Mouse (Mus musculus) midbrain, embryonic 16.5 days (tissue): ENCODE results near the gene Rcl1. TPM values are rescaled to one million over a fixed set of nuclear protein-coding genes. Genes with fewer than 3 reads are reported as not detected.
A peak's percentile ranks its signal among the peaks of the same experiment; 100 is the strongest.

Source experiments
- ATAC-seq: fragments of 200-750 bp; cut with Nextera tagmentation; 2 replicates; pipeline ENCODE4 v1.8.0; 2017; ENCODE audit warnings: moderate TSS enrichment
- H3K27ac ChIP-seq: fragments of 300-500 bp; sonication (generic); 2 replicates; pipeline ENCODE4 v1.5.1; 2014; ENCODE audit warnings: mild to moderate bottlenecking, low read length, mixed read lengths
- H3K27me3 ChIP-seq: fragments of 300-500 bp; sonication (generic); 2 replicates; pipeline ENCODE4 v1.6.1; 2014; ENCODE audit warnings: low read depth, low read length, mixed read lengths; ENCODE audit not compliant: control insufficient read depth, insufficient read depth
- H3K36me3 ChIP-seq: fragments of 300-500 bp; sonication (generic); 2 replicates; pipeline ENCODE4 v1.6.1; 2014; ENCODE audit warnings: mild to moderate bottlenecking, low read length, moderate library complexity, mixed read lengths; ENCODE audit not compliant: control insufficient read depth, insufficient read depth
- H3K4me1 ChIP-seq: fragments of 300-500 bp; sonication (generic); 2 replicates; pipeline ENCODE4 v1.6.1; 2014; ENCODE audit warnings: mild to moderate bottlenecking, low read length, mixed read lengths; ENCODE audit not compliant: control insufficient read depth, insufficient read depth
- H3K4me2 ChIP-seq: fragments of 300-500 bp; sonication (generic); 2 replicates; pipeline ENCODE4 v1.6.1; 2014; ENCODE audit warnings: mild to moderate bottlenecking, low read length, mixed read lengths
- H3K4me3 ChIP-seq: fragments of 300-500 bp; sonication (generic); 2 replicates; pipeline ENCODE4 v1.5.1; 2014; ENCODE audit warnings: low read depth, mild to moderate bottlenecking, low read length, moderate library complexity, mixed read lengths
- H3K9ac ChIP-seq: fragments of 300-500 bp; sonication (generic); 2 replicates; pipeline ENCODE4 v1.6.1; 2014; ENCODE audit warnings: low read depth, low read length, mixed read lengths
- H3K9me3 ChIP-seq: fragments of 300-500 bp; sonication (generic); replicated peaks from 2 replicates; pipeline ENCODE4 v1.6.1; 2014; ENCODE audit warnings: mild to moderate bottlenecking, low read length, mixed read lengths; ENCODE audit not compliant: control insufficient read depth, poor library complexity, severe bottlenecking
- WGBS: fragments of 180-500 bp; shearing (Covaris S2); extraction: QIAGEN DNeasy Blood & Tissue Kit; methylation state at CpG from one replicate; pipeline ENCODE4 v1.1.7; 2014; 5-methylcytosine and 5-hydroxymethylcytosine counted together
- polyA plus RNA-seq: library from polyadenylated mRNA; unstranded; fragments of >200 nt; fragmentation: Nextera tagmentation; extraction: Ambion mirVana; gene quantifications from 2 replicates; pipeline ENCODE4 v1.2.1, GENCODE M21; 2015

The Rcl1 gene
- polyA plus RNA-seq, 1 experiment from 2014 or later, result 39.4 TPM

GRCm38 (mm10) chr19:29101591-29101990 is 416 bp downstream of the Rcl1 start:
- peak; percentile 58 for ATAC-seq
- peak overlapping the region; percentile 74 for H3K4me2 ChIP-seq
- H3K4me1 ChIP-seq, result peaks cover 11% of the 10 kb centered on the region
- H3K27me3 ChIP-seq, result no peaks in the 10 kb centered on the region
- no peaks in the 10 kb centered on the region for H3K36me3 ChIP-seq
- 0% methylated on average over 26 of the region's 27 CpGs for WGBS
- H3K9me3 ChIP-seq, result no peaks in the 10 kb centered on the region
- H3K9ac ChIP-seq, result peak overlapping the region; percentile 78
- peak overlapping the region; percentile 98 for H3K4me3 ChIP-seq
- H3K27ac ChIP-seq, result peak overlapping the region; percentile 50; the same call in 1 of the 2 replicates

- Histone ChIP-seq H3K4me3 (peak overlapping the region; percentile 98), H3K36me3 (no peaks in the 10 kb centered on the region), H3K27me3 (no peaks in the 10 kb centered on the region), H3K9ac (peak overlapping the region; percentile 78; the same call in 1 of the 2 replicates), H3K9me3 (no peaks in the 10 kb centered on the region), H3K4me2 (peak overlapping the region; percentile 74), H3K27ac (no peak overlapping the region), H3K4me1 (peaks cover 11% of the 10 kb centered on the region)
- 16% methylated on average over 13 of the region's 13 CpGs for WGBS
- no peak for ATAC-seq
These were observed 923 bp downstream of the Rcl1 start for GRCm38 (mm10) chr19:29102098-29102497.

GRCm38 (mm10) chr19:29105816-29106215 is 4.6 kb downstream of the Rcl1 start:
- peaks cover 2% of the 10 kb centered on the region for H3K4me1 ChIP-seq
- no peaks in the 10 kb centered on the region for H3K36me3 ChIP-seq
- 99% methylated on average over 4 of the region's 4 CpGs for WGBS
- H3K4me3 ChIP-seq, result no peak overlapping the region
- no peak for ATAC-seq
- H3K9ac ChIP-seq, result no peak overlapping the region
- no peaks in the 10 kb centered on the region for H3K9me3 ChIP-seq
- no peak overlapping the region for H3K4me2 ChIP-seq
- no peaks in the 10 kb centered on the region for H3K27me3 ChIP-seq
- H3K27ac ChIP-seq, result no peak overlapping the region

DNA sequence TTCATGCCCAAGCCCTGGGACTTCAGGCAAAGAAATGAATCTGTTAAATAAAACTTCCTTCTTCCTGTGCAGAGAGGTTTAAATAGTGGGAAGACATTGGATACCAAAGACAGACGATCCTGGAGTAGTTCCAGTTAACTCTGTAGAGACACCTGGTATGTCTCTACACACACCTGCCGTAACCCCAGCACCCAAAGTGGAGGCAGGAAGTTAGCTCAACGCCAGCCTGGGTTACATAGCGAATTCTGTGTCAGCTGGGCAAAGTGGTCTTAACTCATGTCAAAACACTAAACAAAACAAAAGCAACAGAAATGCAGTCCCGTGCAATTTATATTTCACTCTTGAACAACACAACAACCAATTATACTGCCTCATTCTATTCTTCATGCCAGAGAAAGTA is 5.1 kb downstream of the Rcl1 start:
- Histone ChIP-seq H3K4me3 (no peak overlapping the region), H3K9ac (no peak overlapping the region), H3K27ac (no peak overlapping the region), H3K4me1 (peaks cover 2% of the 10 kb centered on the region), H3K9me3 (no peaks in the 10 kb centered on the region), H3K36me3 (no peaks in the 10 kb centered on the region), H3K4me2 (no peak overlapping the region), H3K27me3 (no peaks in the 10 kb centered on the region)
- 95% methylated on average over 5 of the region's 5 CpGs for WGBS
- no peak for ATAC-seq

- Histone ChIP-seq H3K27ac (no peak overlapping the region), H3K36me3 (no peaks in the 10 kb centered on the region), H3K9me3 (no peaks in the 10 kb centered on the region), H3K27me3 (no peaks in the 10 kb centered on the region), H3K4me2 (no peak overlapping the region), H3K4me3 (no peak overlapping the region), H3K4me1 (no peaks in the 10 kb centered on the region), H3K9ac (no peak overlapping the region)
- WGBS, result 83% methylated on average over 8 of the region's 8 CpGs
- no peak for ATAC-seq
These were observed 11.5 kb downstream of the Rcl1 start for GRCm38 (mm10) chr19:29112662-29113061.

GRCm38 (mm10) chr19:29113746-29114649 is 12.8 kb downstream of the Rcl1 start:
- Histone ChIP-seq H3K27ac (no peak overlapping the region), H3K27me3 (no peaks in the 10 kb centered on the region), H3K4me3 (no peak overlapping the region), H3K4me1 (no peaks in the 10 kb centered on the region), H3K9ac (no peak overlapping the region), H3K4me2 (no peak overlapping the region), H3K36me3 (peaks cover 9% of the 10 kb centered on the region; the same call in 1 of the 2 replicates), H3K9me3 (no peaks in the 10 kb centered on the region)
- no peak for ATAC-seq
- WGBS, result 95% methylated on average over 10 of the region's 10 CpGs

GRCm38 (mm10) chr19:29116796-29117195 is 15.6 kb downstream of the Rcl1 start:
- Histone ChIP-seq H3K4me2 (no peak overlapping the region), H3K4me1 (no peaks in the 10 kb centered on the region), H3K27me3 (no peaks in the 10 kb centered on the region), H3K9ac (no peak overlapping the region), H3K4me3 (no peak overlapping the region), H3K9me3 (no peaks in the 10 kb centered on the region), H3K36me3 (peaks cover 17% of the 10 kb centered on the region; the same call in 1 of the 2 replicates), H3K27ac (no peak overlapping the region)
- WGBS, result 84% methylated on average over 6 of the region's 6 CpGs
- ATAC-seq, result no peak

- no peak for ATAC-seq
- Histone ChIP-seq H3K27me3 (no peaks in the 10 kb centered on the region), H3K4me3 (no peak overlapping the region), H3K27ac (no peak overlapping the region), H3K9me3 (no peaks in the 10 kb centered on the region), H3K4me1 (no peaks in the 10 kb centered on the region), H3K36me3 (peaks cover 17% of the 10 kb centered on the region; the same call in 1 of the 2 replicates), H3K9ac (no peak overlapping the region), H3K4me2 (no peak overlapping the region)
- 93% methylated on average over 13 of the region's 13 CpGs for WGBS
These were observed 17.0 kb downstream of the Rcl1 start for GRCm38 (mm10) chr19:29118196-29118595.

DNA sequence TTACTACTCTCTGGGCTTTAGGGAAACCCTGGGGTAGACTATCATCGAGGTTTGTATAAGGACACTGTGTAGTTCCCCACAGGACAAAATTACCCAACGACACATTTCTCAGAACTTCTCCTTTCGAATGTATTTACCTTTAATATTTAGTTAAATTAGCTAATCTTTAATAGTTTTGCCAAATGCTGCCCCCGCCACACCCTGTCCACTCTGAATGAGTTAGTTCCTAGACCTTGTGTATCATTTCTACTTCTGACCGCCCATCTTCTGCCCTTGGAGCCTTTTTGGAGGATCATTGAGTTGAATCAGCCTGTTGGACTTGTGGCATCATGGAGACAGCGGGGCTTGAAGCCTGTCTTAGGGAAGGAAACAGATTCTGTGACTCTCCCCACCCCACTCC is 19.1 kb downstream of the Rcl1 start:
- no peak for ATAC-seq

More for the DNA sequence above, 19.1 kb downstream of the Rcl1 start:
- Histone ChIP-seq H3K27ac (no peak overlapping the region), H3K36me3 (peaks cover 21% of the 10 kb centered on the region; the same call in 1 of the 2 replicates), H3K4me3 (no peak overlapping the region), H3K4me1 (no peaks in the 10 kb centered on the region), H3K9me3 (no peaks in the 10 kb centered on the region), H3K9ac (no peak overlapping the region), H3K4me2 (no peak overlapping the region), H3K27me3 (no peaks in the 10 kb centered on the region)
- 97% methylated on average over 6 of the region's 6 CpGs for WGBS
